Mouse (Mus musculus): ENCODE measurements around the gene Gm3854. TPM values are rescaled to one million over a fixed set of nuclear protein-coding genes. Genes with fewer than 3 reads are reported as not detected.

The Gm3854 gene
- polyA plus RNA-seq, 1 experiment, result 0.01 TPM

DNA sequence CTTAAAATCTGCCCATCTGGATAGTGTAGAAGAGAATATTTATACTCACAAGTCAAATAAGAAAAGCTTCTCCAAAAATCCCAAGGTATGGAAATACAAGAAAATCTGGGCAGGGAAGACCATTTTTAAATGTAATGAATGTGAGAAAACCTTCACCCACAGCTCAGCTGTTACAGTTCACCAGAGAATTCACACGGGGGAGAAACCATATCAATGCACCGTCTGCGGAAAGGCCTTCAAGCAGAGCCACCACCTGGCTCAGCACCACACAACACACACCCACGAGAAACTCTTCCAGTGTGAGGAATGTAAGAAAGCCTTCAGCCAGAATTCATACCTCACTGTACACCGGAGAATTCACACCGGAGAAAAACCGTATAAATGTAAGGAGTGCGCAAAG lies 34.9 kb downstream of the Gm3854 start:
- no peak for TF ChIP-seq FOSL1 (IDR thresholded peaks at IDR 0.05; ENCODE audit: insufficient read depth, low read length, poor library complexity, severe bottlenecking)
- no peak for TF ChIP-seq MYOD1 (IDR thresholded peaks at IDR 0.05; ENCODE audit: control insufficient read depth, insufficient read length, low read depth)
- TF ChIP-seq MAX (IDR thresholded peaks at IDR 0.05), result no peak
- TF ChIP-seq CEBPB (IDR thresholded peaks at IDR 0.05; ENCODE audit: low read depth), result no peak
- no peak for TF ChIP-seq CTCF (IDR thresholded peaks at IDR 0.05; ENCODE audit: control insufficient read depth, insufficient read depth, insufficient read length)
- no peak for TF ChIP-seq MYOG (IDR thresholded peaks at IDR 0.05; ENCODE audit: control insufficient read depth, extremely low read depth, insufficient read length)
- TF ChIP-seq USF1 (IDR thresholded peaks at IDR 0.05; ENCODE audit: low read depth), result no peak
- H3K79me3 ChIP-seq (ENCODE audit: low read depth), result no peaks in the 10 kb centered on the region
- H3K36me3 ChIP-seq (ENCODE audit: control insufficient read depth, insufficient read depth), result no peaks in the 10 kb centered on the region
- H3K27me3 ChIP-seq (ENCODE audit: control insufficient read depth, insufficient read depth, insufficient read length), result no peaks in the 10 kb centered on the region
- no peak overlapping the region for H3ac ChIP-seq (ENCODE audit: control insufficient read depth, insufficient read length, low read depth)
- H3K79me2 ChIP-seq (ENCODE audit: control insufficient read depth, insufficient read depth), result no peaks in the 10 kb centered on the region
- H3K4me3 ChIP-seq (ENCODE audit: insufficient read depth, poor library complexity, severe bottlenecking), result no peak overlapping the region

DNA sequence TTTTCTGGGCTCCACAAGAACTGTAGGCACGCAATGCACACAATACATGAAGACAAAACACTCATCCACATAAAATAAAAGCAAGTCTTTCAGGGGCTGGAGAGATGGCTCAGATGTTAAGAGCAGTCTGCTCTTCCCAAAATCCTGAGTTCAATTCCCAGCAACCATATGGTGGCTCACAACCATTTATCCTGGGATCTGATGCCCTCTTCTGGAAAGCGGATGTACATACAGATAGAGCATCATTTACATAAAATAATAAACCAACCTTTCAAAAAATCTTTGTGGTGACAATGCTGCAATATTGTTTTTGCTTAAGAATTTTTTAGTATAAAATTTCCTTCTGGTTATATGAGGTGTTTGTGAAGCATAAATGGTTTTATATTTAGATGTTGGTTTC lies 37.9 kb downstream of the Gm3854 start:
- Histone ChIP-seq H3K36me3 (ENCODE audit: control insufficient read depth, insufficient read depth) (no peaks in the 10 kb centered on the region), H3K79me2 (ENCODE audit: control insufficient read depth, insufficient read depth) (no peaks in the 10 kb centered on the region), H3K4me3 (ENCODE audit: insufficient read depth, poor library complexity, severe bottlenecking) (no peak overlapping the region), H3ac (ENCODE audit: control insufficient read depth, insufficient read length, low read depth) (no peak overlapping the region), H3K27me3 (ENCODE audit: control insufficient read depth, insufficient read depth, insufficient read length) (no peaks in the 10 kb centered on the region), H3K79me3 (ENCODE audit: low read depth) (no peaks in the 10 kb centered on the region)
- TF ChIP-seq MYOD1 (IDR thresholded peaks at IDR 0.05; ENCODE audit: control insufficient read depth, insufficient read length, low read depth) (no peak), USF1 (IDR thresholded peaks at IDR 0.05; ENCODE audit: low read depth) (no peak)

DNA sequence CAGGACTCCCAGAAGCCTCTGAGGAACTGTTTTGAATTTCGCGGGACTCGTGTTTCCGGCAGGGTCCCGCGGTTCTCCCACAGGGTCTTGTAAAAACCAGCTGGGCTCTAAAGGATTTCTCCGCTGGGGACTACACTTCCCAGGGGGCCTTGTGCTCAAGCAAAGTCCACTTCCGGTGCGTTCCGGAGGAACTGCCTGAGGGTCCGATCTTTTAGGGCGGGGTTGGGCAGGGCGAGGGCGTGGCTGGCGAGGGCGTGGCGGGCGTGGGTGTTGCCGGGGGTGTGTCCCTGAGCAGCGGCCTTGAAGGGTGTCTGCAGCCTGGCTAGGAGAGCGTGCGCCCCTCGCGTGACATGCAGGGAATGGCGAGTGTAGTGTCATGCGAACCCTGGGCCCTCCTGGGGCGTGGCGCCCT lies 39.5 kb downstream of the Gm3854 start, which contains the start of gene Zfp28:
Gene Zfp28, plus strand, starts transcription at position 252 of the 412 bp plus-strand sequence.
- H3ac ChIP-seq (ENCODE audit: control insufficient read depth, insufficient read length, low read depth), result peak within 1 kb of the TSS; percentile 73
- no peaks in the 10 kb centered on the region for H3K79me3 ChIP-seq (ENCODE audit: low read depth)
- H3K4me3 ChIP-seq (ENCODE audit: insufficient read depth, poor library complexity, severe bottlenecking), result peak within 1 kb of the TSS; percentile 45
- no peaks in the 10 kb centered on the region for H3K27me3 ChIP-seq (ENCODE audit: control insufficient read depth, insufficient read depth, insufficient read length)
- H3K79me2 ChIP-seq (ENCODE audit: control insufficient read depth, insufficient read depth), result no peaks in the 10 kb centered on the region
- H3K36me3 ChIP-seq (ENCODE audit: control insufficient read depth, insufficient read depth), result no peaks in the 10 kb centered on the region
- TF ChIP-seq MAX (IDR thresholded peaks at IDR 0.05) (peak; percentile 72), MYOD1 (IDR thresholded peaks at IDR 0.05; ENCODE audit: control insufficient read depth, insufficient read length, low read depth) (no peak), MYOG (IDR thresholded peaks at IDR 0.05; ENCODE audit: control insufficient read depth, extremely low read depth, insufficient read length) (no peak), FOSL1 (IDR thresholded peaks at IDR 0.05; ENCODE audit: insufficient read depth, low read length, poor library complexity, severe bottlenecking) (no peak), CTCF (IDR thresholded peaks at IDR 0.05; ENCODE audit: control insufficient read depth, insufficient read depth, insufficient read length) (peak; percentile 20)

DNA sequence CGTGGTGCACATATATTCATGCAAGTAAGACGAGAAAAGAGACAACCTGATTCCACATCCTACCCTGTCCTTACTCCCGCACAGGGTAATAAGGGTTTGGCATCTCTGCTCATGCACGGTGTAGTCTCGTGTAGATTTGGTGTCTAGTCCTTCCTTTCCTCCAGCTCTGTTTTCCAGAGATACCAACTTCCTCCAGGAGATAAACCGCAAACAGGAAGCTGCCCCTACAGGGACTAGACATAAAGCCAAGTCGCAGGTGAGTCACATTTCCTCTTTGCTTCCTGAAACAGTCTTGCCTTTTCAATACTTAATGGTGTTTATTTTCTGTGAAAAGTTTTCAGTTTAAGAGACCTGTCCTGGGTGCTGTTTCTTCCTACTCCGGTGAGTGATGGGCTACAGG lies 40.5 kb downstream of the Gm3854 start:
- no peaks in the 10 kb centered on the region for H3K27me3 ChIP-seq (ENCODE audit: control insufficient read depth, insufficient read depth, insufficient read length)
- TF ChIP-seq USF1 (IDR thresholded peaks at IDR 0.05; ENCODE audit: low read depth) (no peak), FOSL1 (IDR thresholded peaks at IDR 0.05; ENCODE audit: insufficient read depth, low read length, poor library complexity, severe bottlenecking) (no peak), CTCF (IDR thresholded peaks at IDR 0.05; ENCODE audit: control insufficient read depth, insufficient read depth, insufficient read length) (no peak), CEBPB (IDR thresholded peaks at IDR 0.05; ENCODE audit: low read depth) (no peak), MYOD1 (IDR thresholded peaks at IDR 0.05; ENCODE audit: control insufficient read depth, insufficient read length, low read depth) (no peak), MYOG (IDR thresholded peaks at IDR 0.05; ENCODE audit: control insufficient read depth, extremely low read depth, insufficient read length) (no peak)
- H3K79me3 ChIP-seq (ENCODE audit: low read depth), result no peaks in the 10 kb centered on the region
- no peaks in the 10 kb centered on the region for H3K79me2 ChIP-seq (ENCODE audit: control insufficient read depth, insufficient read depth)
- H3ac ChIP-seq (ENCODE audit: control insufficient read depth, insufficient read length, low read depth), result no peak overlapping the region
- no peaks in the 10 kb centered on the region for H3K36me3 ChIP-seq (ENCODE audit: control insufficient read depth, insufficient read depth)
- H3K4me3 ChIP-seq (ENCODE audit: insufficient read depth, poor library complexity, severe bottlenecking), result no peak overlapping the region

DNA sequence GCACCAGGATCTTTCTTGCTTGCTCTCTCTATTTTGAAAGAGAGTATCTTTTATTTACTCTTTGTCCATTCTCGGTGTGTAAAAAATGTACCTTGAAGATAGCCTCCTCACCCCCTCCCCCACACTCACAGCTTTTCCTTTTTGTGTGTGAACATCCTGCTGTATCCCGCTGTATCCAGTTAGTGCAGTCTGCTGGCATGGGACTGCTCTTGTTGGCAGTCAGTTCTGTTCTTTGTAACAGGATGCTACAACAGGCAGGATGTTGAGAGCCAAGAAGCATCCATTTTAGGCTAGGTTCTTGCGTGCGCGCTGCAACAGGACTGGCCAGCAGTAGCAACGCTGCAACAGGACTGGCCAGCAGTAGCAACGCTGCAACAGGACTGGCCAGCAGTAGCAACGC lies 43.4 kb downstream of the Gm3854 start:
- Histone ChIP-seq H3K36me3 (ENCODE audit: control insufficient read depth, insufficient read depth) (peaks cover 4% of the 10 kb centered on the region), H3K27me3 (ENCODE audit: control insufficient read depth, insufficient read depth, insufficient read length) (no peaks in the 10 kb centered on the region), H3ac (ENCODE audit: control insufficient read depth, insufficient read length, low read depth) (no peak overlapping the region), H3K79me2 (ENCODE audit: control insufficient read depth, insufficient read depth) (no peaks in the 10 kb centered on the region), H3K4me3 (ENCODE audit: insufficient read depth, poor library complexity, severe bottlenecking) (no peak overlapping the region), H3K79me3 (ENCODE audit: low read depth) (peaks cover 2% of the 10 kb centered on the region)
- TF ChIP-seq USF1 (IDR thresholded peaks at IDR 0.05; ENCODE audit: low read depth) (no peak), MYOD1 (IDR thresholded peaks at IDR 0.05; ENCODE audit: control insufficient read depth, insufficient read length, low read depth) (no peak), MYOG (IDR thresholded peaks at IDR 0.05; ENCODE audit: control insufficient read depth, extremely low read depth, insufficient read length) (no peak), CTCF (IDR thresholded peaks at IDR 0.05; ENCODE audit: control insufficient read depth, insufficient read depth, insufficient read length) (no peak), MAX (IDR thresholded peaks at IDR 0.05) (no peak), CEBPB (IDR thresholded peaks at IDR 0.05; ENCODE audit: low read depth) (no peak), FOSL1 (IDR thresholded peaks at IDR 0.05; ENCODE audit: insufficient read depth, low read length, poor library complexity, severe bottlenecking) (no peak)

DNA sequence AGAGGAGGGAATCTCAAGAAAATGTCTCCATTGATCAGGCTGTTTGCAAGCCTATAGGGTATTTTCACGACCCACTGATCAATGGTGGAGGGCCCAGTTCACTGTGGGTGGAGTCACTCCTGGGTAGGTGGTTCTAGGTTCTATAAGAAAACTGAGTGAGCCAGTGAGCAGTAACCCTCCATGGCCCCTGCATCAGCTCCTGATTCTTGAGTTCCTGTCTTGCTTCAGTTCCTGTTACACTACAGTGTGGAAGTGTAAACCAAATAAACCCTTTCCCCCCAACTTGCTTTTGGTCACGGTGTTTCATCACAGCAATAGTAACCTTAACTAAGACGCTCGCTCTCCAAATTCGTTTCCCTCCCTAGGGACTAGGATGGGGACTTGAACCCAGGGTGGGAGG lies 45.4 kb downstream of the Gm3854 start:
- Histone ChIP-seq H3K4me3 (ENCODE audit: insufficient read depth, poor library complexity, severe bottlenecking) (no peak overlapping the region), H3K27me3 (ENCODE audit: control insufficient read depth, insufficient read depth, insufficient read length) (no peaks in the 10 kb centered on the region), H3K79me2 (ENCODE audit: control insufficient read depth, insufficient read depth) (no peaks in the 10 kb centered on the region), H3K79me3 (ENCODE audit: low read depth) (peaks cover 2% of the 10 kb centered on the region), H3ac (ENCODE audit: control insufficient read depth, insufficient read length, low read depth) (no peak overlapping the region), H3K36me3 (ENCODE audit: control insufficient read depth, insufficient read depth) (peaks cover 14% of the 10 kb centered on the region)
- TF ChIP-seq FOSL1 (IDR thresholded peaks at IDR 0.05; ENCODE audit: insufficient read depth, low read length, poor library complexity, severe bottlenecking), result no peak
- no peak for TF ChIP-seq CTCF (IDR thresholded peaks at IDR 0.05; ENCODE audit: control insufficient read depth, insufficient read depth, insufficient read length)
- TF ChIP-seq MYOG (IDR thresholded peaks at IDR 0.05; ENCODE audit: control insufficient read depth, extremely low read depth, insufficient read length), result no peak
- no peak for TF ChIP-seq CEBPB (IDR thresholded peaks at IDR 0.05; ENCODE audit: low read depth)
- no peak for TF ChIP-seq MAX (IDR thresholded peaks at IDR 0.05)
- TF ChIP-seq USF1 (IDR thresholded peaks at IDR 0.05; ENCODE audit: low read depth), result no peak
- TF ChIP-seq MYOD1 (IDR thresholded peaks at IDR 0.05; ENCODE audit: control insufficient read depth, insufficient read length, low read depth), result no peak
